Mouse (Mus musculus) liver, adult 2 months (tissue): ENCODE measurements around the gene Crhr2.

ENCODE experiments used
- CTCF ChIP-seq: fragments of 200-500 bp; IDR thresholded peaks from 2 replicates; pipeline ENCODE4 v1.5.1; 2011; ENCODE audit warnings: low read depth, low read length, control low read depth
- POLR2A ChIP-seq: fragments of 200-500 bp; IDR thresholded peaks from 2 replicates; pipeline ENCODE4 v1.6.1; 2011; ENCODE audit warnings: low read length, control low read depth; ENCODE audit not compliant: insufficient read depth; ENCODE audit errors: extremely low read depth

DNA sequence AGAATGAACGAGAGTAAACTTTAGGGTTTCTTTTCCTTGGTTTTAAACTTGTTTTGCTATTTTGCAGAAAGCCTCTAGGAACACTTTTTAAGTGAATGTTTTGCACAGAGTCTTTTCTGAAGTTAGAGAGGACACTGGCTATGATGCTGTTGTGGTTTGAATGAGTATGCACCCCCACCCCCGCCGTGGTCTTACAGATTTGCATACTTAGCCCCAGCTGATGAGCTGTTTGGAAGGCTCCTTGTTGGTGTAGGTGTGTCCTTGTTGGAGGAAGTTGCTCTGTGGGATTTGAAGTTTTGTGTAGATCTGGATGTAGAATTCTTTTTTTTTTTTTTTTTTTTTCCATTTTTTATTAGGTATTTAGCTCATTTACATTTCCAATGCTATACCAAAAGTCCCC lies 75.4 kb downstream of the Crhr2 start:
- no peak for TF ChIP-seq CTCF
- no peak for TF ChIP-seq POLR2A
